Mouse (Mus musculus) olfactory bulb, adult 2 months (tissue): ENCODE data around the gene Myo18a. TPM values are rescaled to one million over a fixed set of nuclear protein-coding genes. Genes with fewer than 3 reads are reported as not detected.
A peak's percentile ranks its signal among the peaks of the same experiment; 100 is the strongest.

Experiments
- H3K27ac ChIP-seq: fragments of 200-500 bp; 2 replicates; pipeline ENCODE4 v1.5.1; 2012; ENCODE audit warnings: low read depth, low read length; ENCODE audit not compliant: insufficient read depth
- H3K4me1 ChIP-seq: fragments of 200-500 bp; 2 replicates; pipeline ENCODE4 v1.6.1; 2012; ENCODE audit warnings: low read length; ENCODE audit not compliant: control insufficient read depth, insufficient read depth
- H3K4me3 ChIP-seq: fragments of 200-500 bp; 2 replicates; pipeline ENCODE4 v1.5.1; 2012; ENCODE audit warnings: mild to moderate bottlenecking, low read depth, low read length, moderate library complexity; ENCODE audit not compliant: insufficient read depth
- CTCF ChIP-seq: fragments of 200-500 bp; IDR thresholded peaks from 2 replicates; pipeline ENCODE4 v1.5.1; 2012; ENCODE audit warnings: low read depth, mild to moderate bottlenecking, low read length, moderate library complexity; ENCODE audit not compliant: insufficient read depth
- POLR2A ChIP-seq: fragments of 200-500 bp; IDR thresholded peaks from 2 replicates; pipeline ENCODE4 v1.6.1; 2012; ENCODE audit warnings: mild to moderate bottlenecking, low read depth, low read length, moderate library complexity; ENCODE audit not compliant: insufficient read depth
- WGBS: fragments of 180-500 bp; shearing (Covaris S2); methylation state at CpG from one replicate; pipeline ENCODE4 v1.1.7; 2018; 5-methylcytosine and 5-hydroxymethylcytosine counted together
- polyA plus RNA-seq: library from polyadenylated mRNA; stranded (reverse); fragments of >200 nt; gene quantifications from 2 replicates; pipeline ENCODE4 v1.2.4, GENCODE M21; 2012; ENCODE audit warnings: low replicate concordance; ENCODE audit not compliant: missing spikeins, insufficient read depth, insufficient read length

The Myo18a gene
- polyA plus RNA-seq, 1 experiment: 284 TPM

DNA sequence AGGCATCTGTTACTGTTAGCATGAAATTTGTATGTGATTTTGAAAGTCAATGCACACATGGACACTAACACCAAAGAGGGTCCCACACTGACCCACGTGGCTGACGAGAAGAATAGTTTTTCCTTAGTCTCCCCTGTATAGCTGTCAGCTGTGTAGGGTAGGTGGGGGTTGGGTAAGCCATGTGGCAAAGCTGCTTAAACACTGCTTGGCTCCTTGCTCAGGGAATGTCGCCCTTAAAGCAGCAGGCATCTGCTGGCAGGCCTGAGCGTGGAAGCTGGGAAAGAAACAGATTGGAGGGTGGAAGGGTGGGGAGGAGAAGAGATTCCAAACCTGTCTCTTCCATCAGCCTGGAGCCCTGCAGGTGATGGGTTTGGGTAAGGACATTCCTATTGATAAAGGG is 108.4 kb downstream of the Myo18a start:
- 4% methylated on average over 4 of the region's 4 CpGs for WGBS
- H3K4me1 ChIP-seq: peaks cover 58% of the 10 kb centered on the region
- no peak for TF ChIP-seq CTCF
- H3K4me3 ChIP-seq: no peak overlapping the region
- H3K27ac ChIP-seq: 0 out of 2 replicates have a peak overlapping the region, but pooled peaks have one; percentile 7

DNA sequence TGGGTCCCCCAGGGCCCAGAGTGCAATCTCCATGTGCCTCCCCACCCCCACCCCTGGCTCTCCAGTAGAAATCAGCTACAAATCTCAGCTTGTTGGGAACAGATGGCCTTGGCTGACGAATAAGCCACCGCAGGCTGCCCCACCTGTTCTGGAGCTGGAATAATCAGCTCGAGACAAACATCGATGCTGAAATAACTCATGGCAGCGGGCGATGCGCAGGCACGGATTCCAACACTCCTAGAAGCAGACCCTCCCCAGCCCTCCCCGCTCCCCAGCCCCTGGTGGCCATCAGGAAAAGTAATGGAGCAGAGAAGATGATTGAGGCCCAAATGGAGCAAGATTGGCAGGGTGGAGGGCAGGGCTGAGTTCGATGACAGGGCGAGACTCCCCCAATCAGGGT is 109.2 kb downstream of the Myo18a start:
- WGBS: 12% methylated on average over 11 of the region's 11 CpGs
- Histone ChIP-seq H3K4me1 (peaks cover 58% of the 10 kb centered on the region), H3K27ac (no peak overlapping the region), H3K4me3 (no peak overlapping the region)
- no peak for TF ChIP-seq CTCF
- no peak for TF ChIP-seq POLR2A

DNA sequence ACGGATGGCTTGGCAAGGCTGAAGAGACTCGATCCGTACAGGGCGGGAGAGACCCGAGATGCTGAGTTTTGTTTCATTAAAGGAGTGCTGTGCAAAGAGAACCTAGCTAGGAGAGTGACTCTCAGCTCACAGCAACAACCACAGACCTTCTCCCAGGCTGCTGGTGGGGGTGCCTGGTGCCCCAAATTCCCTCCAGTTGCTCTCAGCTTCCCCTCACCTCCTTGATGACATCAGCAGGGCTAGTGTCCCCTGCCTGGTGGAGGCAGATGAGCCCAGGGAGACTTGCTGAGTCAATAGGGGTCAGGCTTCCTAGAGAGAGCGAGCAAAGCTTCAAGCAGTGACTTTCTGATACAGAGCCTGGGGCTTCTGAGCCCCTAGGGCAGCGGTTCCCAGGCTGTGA is 109.6 kb downstream of the Myo18a start:
- Histone ChIP-seq H3K27ac (no peak overlapping the region; the same call in 1 of the 2 replicates), H3K4me3 (no peak overlapping the region), H3K4me1 (peaks cover 57% of the 10 kb centered on the region)
- no peak for TF ChIP-seq CTCF
- no peak for TF ChIP-seq POLR2A
- WGBS: 19% methylated on average over 7 of the region's 7 CpGs

- Histone ChIP-seq H3K4me1 (peaks cover 52% of the 10 kb centered on the region), H3K4me3 (no peak overlapping the region), H3K27ac (no peak overlapping the region)
- TF ChIP-seq CTCF (no peak), POLR2A (no peak)
- WGBS: 59% methylated on average over 3 of the region's 3 CpGs
Measured at GRCm38 (mm10) chr11:77873116-77873515, 110.1 kb downstream of the Myo18a start.

GRCm38 (mm10) chr11:77874685-77875231 is 111.7 kb downstream of the Myo18a start:
- WGBS: 47% methylated on average over 6 of the region's 6 CpGs
- TF ChIP-seq CTCF (no peak), POLR2A (no peak)
- H3K4me3 ChIP-seq: no peak overlapping the region
- H3K27ac ChIP-seq: peak overlapping the region; percentile 71
- H3K4me1 ChIP-seq: peaks cover 48% of the 10 kb centered on the region

DNA sequence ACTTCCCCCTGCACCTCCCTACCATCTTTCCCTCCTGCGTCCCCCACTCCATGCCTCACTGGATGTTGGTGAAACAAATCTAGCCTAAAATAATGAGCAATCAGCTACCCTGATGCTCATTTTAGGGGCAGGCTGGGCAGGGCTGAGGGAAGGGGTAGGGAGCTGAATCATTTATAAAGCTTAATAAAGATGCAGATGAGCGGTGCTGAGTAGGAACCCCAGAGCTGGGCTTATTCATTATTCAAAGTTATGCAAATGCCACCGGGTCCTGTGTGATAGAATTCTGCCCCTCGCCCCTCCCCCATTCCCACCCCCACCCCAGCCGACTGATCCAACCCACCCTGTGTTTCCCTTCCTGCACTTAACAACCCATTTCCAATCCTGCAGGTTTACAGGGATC is 112.2 kb downstream of the Myo18a start:
- H3K27ac ChIP-seq: peak overlapping the region; percentile 93
- no peak overlapping the region for H3K4me3 ChIP-seq
- 22% methylated on average over 5 of the region's 5 CpGs for WGBS
- TF ChIP-seq POLR2A: no peak
- no peak for TF ChIP-seq CTCF
- peaks cover 50% of the 10 kb centered on the region for H3K4me1 ChIP-seq

DNA sequence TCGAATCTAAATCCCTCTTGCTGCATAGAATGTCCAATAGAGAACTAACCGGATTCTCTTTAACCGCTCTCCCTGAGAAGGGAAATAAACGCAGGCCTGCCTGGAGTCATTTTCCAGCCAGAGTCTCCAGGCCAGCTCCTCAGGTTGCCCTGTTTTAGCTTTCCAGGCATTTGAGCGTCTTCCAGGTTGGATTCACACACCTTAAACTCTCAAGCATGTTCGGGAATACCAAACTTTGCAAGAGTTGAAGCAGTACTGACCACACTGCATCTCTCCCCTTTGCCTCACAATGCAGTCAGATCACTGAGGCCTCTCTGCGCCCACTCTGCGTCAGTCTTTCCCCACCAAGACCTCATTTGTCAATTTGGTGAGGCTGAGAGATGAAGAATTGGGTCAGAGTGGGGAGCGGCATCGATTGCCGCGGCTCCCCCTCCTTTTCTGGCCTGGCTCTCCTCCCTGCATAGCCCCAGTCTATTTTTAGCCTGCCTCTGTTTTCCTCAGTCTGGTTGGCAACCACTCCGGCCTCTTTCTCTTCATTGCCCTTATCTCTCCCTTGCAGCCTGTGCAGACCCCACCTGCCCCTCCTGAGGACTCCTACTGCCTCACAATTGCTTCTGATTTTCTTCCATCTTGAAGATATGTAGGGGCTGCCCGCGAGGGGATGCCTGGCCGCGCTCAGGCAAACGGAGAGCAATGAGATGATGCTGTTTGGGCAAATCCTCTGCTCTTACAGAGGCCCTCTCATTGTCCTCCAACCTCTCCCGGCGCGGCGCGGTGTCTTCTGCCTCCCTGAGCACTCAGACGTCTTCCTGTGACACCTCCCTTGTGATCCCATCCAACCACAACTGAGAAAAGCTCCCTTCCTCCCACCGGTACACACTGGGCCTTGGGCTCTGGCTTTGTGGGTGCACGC is 113.1 kb downstream of the Myo18a start:
- WGBS: 28% methylated on average over 26 of the region's 26 CpGs
- peak overlapping the region; percentile 93 for H3K27ac ChIP-seq
- H3K4me3 ChIP-seq: no peak overlapping the region
- TF ChIP-seq POLR2A (0 out of 2 replicates have a peak, but pooled peaks have one; percentile 11), CTCF (no peak)
- H3K4me1 ChIP-seq: peaks cover 48% of the 10 kb centered on the region

GRCm38 (mm10) chr11:77876760-77877148 is 113.7 kb downstream of the Myo18a start:
- H3K4me1 ChIP-seq: peaks cover 43% of the 10 kb centered on the region
- no peak overlapping the region for H3K4me3 ChIP-seq
- peak overlapping the region; percentile 93 for H3K27ac ChIP-seq
- no peak for TF ChIP-seq CTCF
- TF ChIP-seq POLR2A: no peak
- 26% methylated on average over 11 of the region's 11 CpGs for WGBS

DNA sequence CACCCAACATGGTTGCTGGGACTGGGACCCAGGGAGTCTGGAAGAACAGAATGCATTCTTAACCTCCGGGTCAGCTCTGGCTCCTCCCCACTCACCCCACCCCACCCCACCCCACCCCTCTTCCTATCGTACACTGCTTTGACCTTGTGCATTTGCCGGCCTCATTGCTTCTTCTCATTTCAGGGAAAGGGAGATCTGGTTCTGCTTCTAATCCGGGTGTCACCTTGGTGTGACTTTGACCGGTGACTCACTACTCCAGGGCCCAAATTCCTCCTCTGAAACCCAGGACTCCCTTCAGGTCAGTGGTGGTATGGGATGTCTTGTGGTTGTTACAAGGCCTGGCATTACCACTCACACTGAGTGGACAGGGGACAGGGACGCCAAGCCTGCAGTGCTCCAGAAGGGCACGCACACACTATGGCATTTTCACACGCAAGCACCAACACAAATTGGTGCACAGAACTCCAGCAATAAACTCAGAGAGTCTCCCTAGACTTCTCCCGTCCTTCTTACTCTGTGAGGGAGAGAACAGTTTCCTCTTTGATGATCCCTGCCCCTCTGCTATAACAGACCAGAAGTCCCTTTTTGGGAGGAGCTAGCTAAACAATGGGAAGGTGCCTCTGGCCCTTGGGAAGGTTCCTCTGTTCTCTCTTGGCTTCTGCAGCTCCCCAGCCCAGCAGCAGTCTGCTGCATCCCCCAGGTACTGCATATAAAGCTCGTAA is 121.6 kb downstream of the Myo18a start:
- 77% methylated on average over 10 of the region's 10 CpGs for WGBS
- Histone ChIP-seq H3K27ac (no peak overlapping the region), H3K4me3 (no peak overlapping the region), H3K4me1 (peaks cover 16% of the 10 kb centered on the region)
- no peak for TF ChIP-seq CTCF

DNA sequence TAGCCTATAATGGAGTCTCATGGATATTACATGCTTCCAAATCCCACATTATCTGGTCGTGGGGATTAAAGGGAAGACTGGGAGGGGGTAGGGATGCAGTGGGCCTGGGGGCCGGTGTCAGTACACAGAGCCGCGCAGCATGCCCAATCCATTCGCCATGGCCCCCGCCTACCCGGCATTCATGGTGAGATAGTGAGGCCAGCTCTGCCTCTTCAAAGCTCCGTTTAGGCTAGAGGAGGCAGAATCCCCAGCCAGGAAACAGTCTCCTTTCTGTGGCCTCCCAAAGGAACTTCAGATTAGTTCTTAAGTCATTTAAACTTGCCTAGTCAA is 122.2 kb downstream of the Myo18a start:
- WGBS: 66% methylated on average over 8 of the region's 8 CpGs
- TF ChIP-seq POLR2A (no peak), CTCF (no peak)
- peaks cover 14% of the 10 kb centered on the region for H3K4me1 ChIP-seq
- no peak overlapping the region for H3K27ac ChIP-seq
- no peak overlapping the region for H3K4me3 ChIP-seq
